Mouse (Mus musculus): ENCODE data around the gene Aak1. TPM values are rescaled to one million over a fixed set of nuclear protein-coding genes. Genes with fewer than 3 reads are reported as not detected.

Aak1 gene
- polyA plus RNA-seq, 1 experiment, result 22.8 TPM

GRCm38 (mm10) chr6:86823051-86823431 is 26.3 kb upstream of the Aak1 start:
- Histone ChIP-seq H3K27ac (ENCODE audit: insufficient read depth, low read depth, low read length) (no peak overlapping the region), H3K36me3 (ENCODE audit: control insufficient read depth, insufficient read depth, low read length) (no peaks in the 10 kb centered on the region), H3K4me3 (ENCODE audit: low read depth, low read length) (no peak overlapping the region), H3K27me3 (ENCODE audit: control insufficient read depth, insufficient read depth, low read length) (no peaks in the 10 kb centered on the region), H3K4me1 (ENCODE audit: control insufficient read depth, insufficient read depth, insufficient read length, low read length) (peaks cover 3% of the 10 kb centered on the region)
- TF ChIP-seq CTCF (IDR thresholded peaks at IDR 0.05; ENCODE audit: extremely low read depth, insufficient read length, insufficient replicate concordance, low read depth, low read length) (no peak), POLR2A (IDR thresholded peaks at IDR 0.05; ENCODE audit: low read depth, low read length) (no peak)
- 53% methylated on average over 9 of the region's 9 CpGs for WGBS

GRCm38 (mm10) chr6:86823824-86824223 is 25.5 kb upstream of the Aak1 start:
- H3K27me3 ChIP-seq (ENCODE audit: control insufficient read depth, insufficient read depth, low read length), result no peaks in the 10 kb centered on the region
- WGBS, result 49% methylated on average over 10 of the region's 10 CpGs
- peaks cover 3% of the 10 kb centered on the region for H3K4me1 ChIP-seq (ENCODE audit: control insufficient read depth, insufficient read depth, insufficient read length, low read length)
- TF ChIP-seq POLR2A (IDR thresholded peaks at IDR 0.05; ENCODE audit: low read depth, low read length), result no peak
- no peak for TF ChIP-seq CTCF (IDR thresholded peaks at IDR 0.05; ENCODE audit: extremely low read depth, insufficient read length, insufficient replicate concordance, low read depth, low read length)
- no peak overlapping the region for H3K4me3 ChIP-seq (ENCODE audit: low read depth, low read length)
- H3K27ac ChIP-seq (ENCODE audit: insufficient read depth, low read depth, low read length), result no peak overlapping the region
- no peaks in the 10 kb centered on the region for H3K36me3 ChIP-seq (ENCODE audit: control insufficient read depth, insufficient read depth, low read length)

- Histone ChIP-seq H3K4me3 (ENCODE audit: low read depth, low read length) (no peak overlapping the region), H3K36me3 (ENCODE audit: control insufficient read depth, insufficient read depth, low read length) (no peaks in the 10 kb centered on the region), H3K27ac (ENCODE audit: insufficient read depth, low read depth, low read length) (no peak overlapping the region), H3K4me1 (ENCODE audit: control insufficient read depth, insufficient read depth, insufficient read length, low read length) (peaks cover 3% of the 10 kb centered on the region), H3K27me3 (ENCODE audit: control insufficient read depth, insufficient read depth, low read length) (no peaks in the 10 kb centered on the region)
- WGBS, result 92% methylated on average over 7 of the region's 7 CpGs
- TF ChIP-seq CTCF (IDR thresholded peaks at IDR 0.05; ENCODE audit: extremely low read depth, insufficient read length, insufficient replicate concordance, low read depth, low read length) (no peak), POLR2A (IDR thresholded peaks at IDR 0.05; ENCODE audit: low read depth, low read length) (no peak)
These were observed 24.9 kb upstream of the Aak1 start for GRCm38 (mm10) chr6:86824401-86824800.

GRCm38 (mm10) chr6:86827432-86827831 is 21.9 kb upstream of the Aak1 start:
- H3K4me1 ChIP-seq (ENCODE audit: control insufficient read depth, insufficient read depth, insufficient read length, low read length), result peaks cover under 1% of the 10 kb centered on the region
- TF ChIP-seq POLR2A (IDR thresholded peaks at IDR 0.05; ENCODE audit: low read depth, low read length) (no peak), CTCF (IDR thresholded peaks at IDR 0.05; ENCODE audit: extremely low read depth, insufficient read length, insufficient replicate concordance, low read depth, low read length) (peak; percentile 43; the same call in 1 of the 2 replicates)
- H3K4me3 ChIP-seq (ENCODE audit: low read depth, low read length), result no peak overlapping the region
- WGBS, result 92% methylated on average over 2 of the region's 2 CpGs
- no peak overlapping the region for H3K27ac ChIP-seq (ENCODE audit: insufficient read depth, low read depth, low read length)
- no peaks in the 10 kb centered on the region for H3K36me3 ChIP-seq (ENCODE audit: control insufficient read depth, insufficient read depth, low read length)
- H3K27me3 ChIP-seq (ENCODE audit: control insufficient read depth, insufficient read depth, low read length), result no peaks in the 10 kb centered on the region

GRCm38 (mm10) chr6:86829768-86830167 is 19.5 kb upstream of the Aak1 start:
- Histone ChIP-seq H3K27ac (ENCODE audit: insufficient read depth, low read depth, low read length) (no peak overlapping the region), H3K27me3 (ENCODE audit: control insufficient read depth, insufficient read depth, low read length) (no peaks in the 10 kb centered on the region), H3K36me3 (ENCODE audit: control insufficient read depth, insufficient read depth, low read length) (no peaks in the 10 kb centered on the region), H3K4me3 (ENCODE audit: low read depth, low read length) (no peak overlapping the region), H3K4me1 (ENCODE audit: control insufficient read depth, insufficient read depth, insufficient read length, low read length) (no peaks in the 10 kb centered on the region; the same call in 1 of the 2 replicates)
- WGBS, result 60% methylated on average over 6 of the region's 6 CpGs
- TF ChIP-seq POLR2A (IDR thresholded peaks at IDR 0.05; ENCODE audit: low read depth, low read length) (no peak), CTCF (IDR thresholded peaks at IDR 0.05; ENCODE audit: extremely low read depth, insufficient read length, insufficient replicate concordance, low read depth, low read length) (no peak)

- 74% methylated on average over 10 of the region's 10 CpGs for WGBS
- Histone ChIP-seq H3K36me3 (ENCODE audit: control insufficient read depth, insufficient read depth, low read length) (no peaks in the 10 kb centered on the region), H3K4me3 (ENCODE audit: low read depth, low read length) (no peak overlapping the region), H3K27me3 (ENCODE audit: control insufficient read depth, insufficient read depth, low read length) (no peaks in the 10 kb centered on the region), H3K4me1 (ENCODE audit: control insufficient read depth, insufficient read depth, insufficient read length, low read length) (no peaks in the 10 kb centered on the region; the same call in 1 of the 2 replicates), H3K27ac (ENCODE audit: insufficient read depth, low read depth, low read length) (peak overlapping the region; percentile 78)
- TF ChIP-seq CTCF (IDR thresholded peaks at IDR 0.05; ENCODE audit: extremely low read depth, insufficient read length, insufficient replicate concordance, low read depth, low read length), result no peak
- no peak for TF ChIP-seq POLR2A (IDR thresholded peaks at IDR 0.05; ENCODE audit: low read depth, low read length)
These were observed 18.4 kb upstream of the Aak1 start for GRCm38 (mm10) chr6:86830738-86831500.

- H3K36me3 ChIP-seq (ENCODE audit: control insufficient read depth, insufficient read depth, low read length), result no peaks in the 10 kb centered on the region
- no peak for TF ChIP-seq POLR2A (IDR thresholded peaks at IDR 0.05; ENCODE audit: low read depth, low read length)
- no peak for TF ChIP-seq CTCF (IDR thresholded peaks at IDR 0.05; ENCODE audit: extremely low read depth, insufficient read length, insufficient replicate concordance, low read depth, low read length)
- H3K4me1 ChIP-seq (ENCODE audit: control insufficient read depth, insufficient read depth, insufficient read length, low read length), result no peaks in the 10 kb centered on the region
- no peaks in the 10 kb centered on the region for H3K27me3 ChIP-seq (ENCODE audit: control insufficient read depth, insufficient read depth, low read length)
- H3K27ac ChIP-seq (ENCODE audit: insufficient read depth, low read depth, low read length), result no peak overlapping the region
- WGBS, result 53% methylated on average over 13 of the region's 13 CpGs
- no peak overlapping the region for H3K4me3 ChIP-seq (ENCODE audit: low read depth, low read length)
These were observed 16.4 kb upstream of the Aak1 start for GRCm38 (mm10) chr6:86832802-86833502.

Data from small intestine, adult 2 months (tissue).